Mouse (Mus musculus) heart, embryonic 12.5 days (tissue): ENCODE measurements around the gene Rad51b. TPM values are rescaled to one million over a fixed set of nuclear protein-coding genes. Genes with fewer than 3 reads are reported as not detected.

Experiments
- ATAC-seq: fragments of 200-750 bp; cut with Nextera tagmentation; 2 replicates; pipeline ENCODE4 v1.8.0; 2017; ENCODE audit warnings: moderate TSS enrichment, moderate library complexity; ENCODE audit not compliant: insufficient number of reproducible peaks, low FRiP score
- H3K27ac ChIP-seq: fragments of 300-500 bp; sonication (generic); 2 replicates; pipeline ENCODE4 v1.5.1; 2016; ENCODE audit warnings: mild to moderate bottlenecking, moderate library complexity; ENCODE audit not compliant: poor library complexity, severe bottlenecking
- H3K27me3 ChIP-seq: fragments of 300-500 bp; sonication (generic); replicated peaks from 2 replicates; pipeline ENCODE4 v1.6.1; 2016; ENCODE audit warnings: mild to moderate bottlenecking, moderate library complexity
- H3K36me3 ChIP-seq: fragments of 300-500 bp; sonication (generic); 2 replicates; pipeline ENCODE4 v1.6.1; 2016; ENCODE audit warnings: mild to moderate bottlenecking, moderate library complexity
- H3K4me1 ChIP-seq: fragments of 300-500 bp; sonication (generic); replicated peaks from 2 replicates; pipeline ENCODE4 v1.6.1; 2016; ENCODE audit warnings: mild to moderate bottlenecking
- H3K4me2 ChIP-seq: fragments of 300-500 bp; sonication (generic); 2 replicates; pipeline ENCODE4 v1.6.1; 2016; ENCODE audit warnings: mild to moderate bottlenecking, moderate library complexity
- H3K4me3 ChIP-seq: fragments of 300-500 bp; sonication (generic); 2 replicates; pipeline ENCODE4 v1.5.1; 2016; ENCODE audit warnings: mild to moderate bottlenecking
- H3K9ac ChIP-seq: fragments of 300-500 bp; sonication (generic); 2 replicates; pipeline ENCODE4 v1.6.1; 2016; ENCODE audit warnings: mild to moderate bottlenecking, moderate library complexity
- H3K9me3 ChIP-seq: fragments of 300-500 bp; sonication (generic); replicated peaks from 2 replicates; pipeline ENCODE4 v1.6.1; 2016; ENCODE audit warnings: mild to moderate bottlenecking, moderate library complexity
- WGBS: fragments of 180-500 bp; shearing (Covaris S2); methylation state at CpG from one replicate; pipeline ENCODE4 v1.1.7; 2016; 5-methylcytosine and 5-hydroxymethylcytosine counted together
- polyA plus RNA-seq: library from polyadenylated mRNA; unstranded; fragments of >200 nt; fragmentation: Nextera tagmentation; extraction: Ambion mirVana; gene quantifications from 2 replicates; pipeline ENCODE4 v1.2.1, GENCODE M21; 2016

Gene Rad51b
- polyA plus RNA-seq, 1 experiment from 2014 or later: 4.6 TPM

DNA sequence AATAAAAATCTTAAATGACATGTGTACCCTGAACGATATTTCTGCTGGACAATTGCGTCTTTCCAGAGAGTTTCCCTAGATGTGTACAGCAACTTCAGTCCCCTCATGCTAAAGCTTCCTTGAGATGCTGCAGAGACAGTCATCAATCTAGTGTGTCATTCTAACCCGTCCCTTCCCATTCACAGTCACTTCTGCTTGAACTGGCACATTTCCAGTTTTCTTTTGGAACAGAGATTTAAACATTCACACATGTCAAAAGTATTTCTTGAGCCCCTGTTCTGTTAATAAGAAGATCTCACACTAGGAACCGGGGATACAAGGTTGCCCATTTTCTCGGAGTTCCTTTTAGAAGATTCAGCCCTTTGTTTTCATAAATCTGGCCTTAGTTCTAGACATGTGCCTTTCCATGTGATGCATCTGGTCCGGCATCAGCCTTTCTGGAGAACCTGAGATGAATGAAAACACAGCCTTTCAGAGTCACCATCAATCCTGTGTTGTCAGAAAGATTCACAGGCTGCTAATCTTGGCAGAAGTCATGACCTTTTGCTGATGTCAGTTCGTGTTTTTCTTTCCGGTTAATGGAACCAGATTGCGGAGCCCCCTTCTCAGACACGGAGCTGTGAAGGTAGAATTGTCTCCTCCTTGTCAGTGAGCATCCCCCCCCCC, 448.9 kb downstream of the Rad51b start:
- H3K9me3 ChIP-seq: no peaks in the 10 kb centered on the region
- WGBS: 40% methylated on average over 10 of the region's 10 CpGs
- no peak for ATAC-seq
- H3K27ac ChIP-seq: no peak overlapping the region
- H3K9ac ChIP-seq: no peak overlapping the region
- no peaks in the 10 kb centered on the region for H3K36me3 ChIP-seq
- H3K27me3 ChIP-seq: no peaks in the 10 kb centered on the region
- no peak overlapping the region for H3K4me2 ChIP-seq
- H3K4me3 ChIP-seq: no peak overlapping the region
- H3K4me1 ChIP-seq: peaks cover 61% of the 10 kb centered on the region

DNA sequence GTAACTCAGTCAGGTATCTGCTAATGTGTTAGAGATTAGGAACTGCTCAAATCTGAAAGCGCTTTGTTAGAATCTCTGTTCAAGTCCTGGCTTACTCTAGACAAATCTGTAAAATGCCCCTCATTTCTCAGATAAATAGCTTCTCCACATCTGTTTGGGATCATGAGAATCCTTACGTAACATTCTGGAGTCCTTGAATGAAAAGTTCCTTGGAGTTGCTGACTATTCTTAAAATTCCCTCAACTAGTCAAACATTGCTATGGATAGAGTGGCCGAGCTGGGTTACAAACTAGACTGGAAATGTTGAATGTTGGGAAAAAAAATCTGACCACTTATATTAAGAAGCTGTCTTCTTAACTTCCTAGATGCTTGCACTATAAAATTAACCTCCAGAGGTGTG, 450.5 kb downstream of the Rad51b start:
- H3K27ac ChIP-seq: no peak overlapping the region
- H3K9ac ChIP-seq: no peak overlapping the region
- no peaks in the 10 kb centered on the region for H3K27me3 ChIP-seq
- no peaks in the 10 kb centered on the region for H3K9me3 ChIP-seq
- H3K4me2 ChIP-seq: no peak overlapping the region
- H3K36me3 ChIP-seq: no peaks in the 10 kb centered on the region
- H3K4me1 ChIP-seq: peaks cover 66% of the 10 kb centered on the region
- ATAC-seq: no peak
- H3K4me3 ChIP-seq: no peak overlapping the region
- whole genome bisulfite sequencing: 85% methylated on average over 3 of the region's 3 CpGs

DNA sequence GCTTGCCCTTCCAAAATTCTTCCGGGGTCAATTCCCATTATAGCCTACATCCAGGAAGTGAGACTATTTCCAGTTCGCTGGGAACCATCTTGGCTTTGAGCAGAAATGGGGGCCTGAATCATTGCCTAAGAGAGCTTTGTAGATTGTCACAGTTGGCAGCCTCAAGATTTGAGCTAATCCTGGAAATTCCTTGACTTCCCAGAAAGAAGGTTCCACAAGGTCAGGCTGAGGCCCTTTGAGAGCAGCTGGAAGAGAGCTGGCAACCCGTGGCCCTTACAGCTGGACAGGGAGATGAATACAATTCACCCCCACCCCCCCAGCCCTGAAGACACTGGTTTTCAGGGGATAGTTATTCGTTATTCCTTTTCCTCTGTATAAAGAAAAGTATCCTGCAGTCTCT, 451.8 kb downstream of the Rad51b start:
- H3K4me2 ChIP-seq: no peak overlapping the region
- H3K27ac ChIP-seq: no peak overlapping the region
- no peak for ATAC-seq
- H3K9ac ChIP-seq: no peak overlapping the region
- H3K4me3 ChIP-seq: no peak overlapping the region
- H3K4me1 ChIP-seq: peaks cover 70% of the 10 kb centered on the region
- no peaks in the 10 kb centered on the region for H3K36me3 ChIP-seq
- no peaks in the 10 kb centered on the region for H3K27me3 ChIP-seq
- 48% methylated on average over 4 of the region's 4 CpGs for WGBS
- H3K9me3 ChIP-seq: no peaks in the 10 kb centered on the region

DNA sequence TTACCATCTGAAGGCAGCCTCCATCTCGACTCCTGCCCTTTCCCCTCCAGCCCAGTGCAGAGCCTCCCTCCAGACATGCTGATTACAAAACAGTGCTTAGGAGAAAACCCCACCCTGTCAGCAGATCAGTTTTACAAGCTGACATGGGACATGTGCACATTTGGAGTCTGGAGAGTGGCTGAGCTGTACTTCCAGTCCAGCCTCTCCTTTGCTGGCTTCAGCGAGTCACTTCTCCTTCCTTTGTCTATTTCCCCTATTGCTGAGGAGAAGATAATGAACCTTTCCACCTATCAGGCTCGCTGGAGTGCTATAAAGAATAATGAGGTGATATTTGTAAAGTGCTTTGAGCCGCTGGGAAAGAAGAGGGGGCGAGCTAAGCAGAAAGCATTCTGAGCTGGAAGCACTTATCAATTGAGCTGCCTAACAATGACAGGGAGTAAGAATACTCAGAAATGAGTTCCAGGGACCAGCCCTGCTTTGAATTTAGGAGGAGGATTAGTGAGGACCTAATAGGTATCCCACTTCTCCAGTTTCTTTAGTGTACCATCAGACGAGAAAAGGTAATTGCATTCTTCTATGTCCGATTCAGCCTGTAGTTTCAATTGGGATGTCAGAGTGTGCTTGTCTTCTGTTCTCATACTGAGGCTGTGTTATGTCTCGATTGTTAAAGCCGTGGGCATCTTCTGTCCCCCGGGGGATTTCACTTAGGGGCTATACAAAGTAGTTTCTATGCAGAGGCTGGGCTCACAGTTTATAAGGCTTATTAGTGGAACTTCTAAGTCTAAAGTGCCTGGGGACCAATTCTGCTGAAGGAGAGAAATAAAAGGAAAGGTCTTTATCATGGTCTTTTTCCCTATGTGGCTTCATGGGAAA, 453.4 kb downstream of the Rad51b start:
- H3K9me3 ChIP-seq: no peaks in the 10 kb centered on the region
- H3K27ac ChIP-seq: peak overlapping the region; percentile 55
- no peaks in the 10 kb centered on the region for H3K36me3 ChIP-seq
- H3K9ac ChIP-seq: peak overlapping the region; percentile 49; the same call in 1 of the 2 replicates
- ATAC-seq: peak; percentile 74
- peak overlapping the region; percentile 40 for H3K4me2 ChIP-seq
- no peaks in the 10 kb centered on the region for H3K27me3 ChIP-seq
- no peak overlapping the region for H3K4me3 ChIP-seq
- peaks cover 59% of the 10 kb centered on the region for H3K4me1 ChIP-seq
- 24% methylated on average over 10 of the region's 10 CpGs for WGBS

DNA sequence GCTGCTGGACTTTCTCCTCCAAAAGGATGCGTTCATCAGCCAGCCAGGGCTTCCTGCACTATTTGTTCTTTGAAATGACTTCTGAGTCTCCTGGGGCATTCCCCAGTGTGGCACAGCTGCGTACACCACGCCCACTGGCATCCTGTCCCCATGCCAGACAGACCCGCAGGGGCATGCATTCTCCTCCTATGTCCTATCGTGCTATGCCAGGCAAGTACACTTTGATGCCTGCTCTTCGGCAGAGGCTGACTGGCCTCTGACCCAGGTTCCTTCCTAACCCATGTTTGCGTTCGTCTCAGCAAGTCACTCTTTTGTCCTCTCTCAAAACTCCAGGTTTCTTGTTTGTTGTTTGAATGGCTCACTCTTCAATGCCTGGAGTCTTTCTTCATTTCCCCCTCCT, 454.7 kb downstream of the Rad51b start:
- Histone ChIP-seq H3K4me2 (no peak overlapping the region), H3K4me3 (no peak overlapping the region), H3K27me3 (no peaks in the 10 kb centered on the region), H3K36me3 (no peaks in the 10 kb centered on the region), H3K27ac (peak overlapping the region; percentile 55), H3K9me3 (no peaks in the 10 kb centered on the region), H3K4me1 (peaks cover 61% of the 10 kb centered on the region), H3K9ac (0 out of 2 replicates have a peak overlapping the region, but pooled peaks have one; percentile 49)
- 53% methylated on average over 8 of the region's 8 CpGs for WGBS
- no peak for ATAC-seq

DNA sequence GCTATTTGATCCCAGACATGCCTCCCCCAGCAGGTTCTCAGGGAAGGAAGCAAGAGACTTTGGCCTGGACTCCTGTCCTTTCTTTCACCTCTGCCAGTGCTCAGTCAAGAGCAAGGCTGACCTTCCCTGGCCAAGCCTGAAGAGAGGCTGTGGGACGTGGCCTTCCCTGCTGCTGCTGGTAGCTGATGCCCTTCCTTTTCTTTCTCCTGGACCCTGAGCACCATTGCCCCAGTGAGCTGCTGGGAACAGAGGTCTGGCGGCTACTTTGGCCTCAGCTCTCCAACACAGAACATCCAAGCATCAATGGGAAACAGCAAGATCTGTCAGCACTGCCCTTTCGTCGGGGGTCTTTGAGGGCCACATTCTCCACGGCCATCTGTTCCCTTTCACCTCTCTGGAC, 455.1 kb downstream of the Rad51b start:
- Histone ChIP-seq H3K27me3 (no peaks in the 10 kb centered on the region), H3K4me1 (peaks cover 62% of the 10 kb centered on the region), H3K27ac (0 out of 2 replicates have a peak overlapping the region, but pooled peaks have one; percentile 55), H3K4me2 (no peak overlapping the region), H3K9ac (0 out of 2 replicates have a peak overlapping the region, but pooled peaks have one; percentile 38), H3K36me3 (no peaks in the 10 kb centered on the region), H3K9me3 (no peaks in the 10 kb centered on the region), H3K4me3 (no peak overlapping the region)
- no peak for ATAC-seq
- 14% methylated on average over 5 of the region's 5 CpGs for WGBS

DNA sequence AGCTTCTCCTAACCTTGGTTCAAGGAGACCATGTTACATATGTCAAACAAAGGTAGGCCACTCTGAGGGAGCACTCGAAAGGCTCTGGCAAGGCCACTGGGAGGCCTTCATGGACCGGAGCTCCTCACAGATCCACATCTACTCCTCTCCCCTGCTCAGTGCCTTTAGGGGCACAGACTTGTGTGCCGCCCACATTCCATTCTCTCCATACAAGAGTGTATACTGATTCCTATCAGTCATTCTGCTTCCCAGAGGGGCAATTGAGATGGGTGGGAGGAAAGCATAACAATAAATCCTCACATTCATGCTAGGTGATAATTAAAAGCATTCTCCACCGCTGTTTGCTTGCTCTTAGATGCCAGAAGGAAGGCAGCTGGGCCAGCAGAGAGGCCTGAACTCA, 458.5 kb downstream of the Rad51b start:
- H3K27me3 ChIP-seq: no peaks in the 10 kb centered on the region
- 55% methylated on average over 4 of the region's 4 CpGs for WGBS
- peaks cover 62% of the 10 kb centered on the region for H3K4me1 ChIP-seq
- H3K4me3 ChIP-seq: no peak overlapping the region
- no peaks in the 10 kb centered on the region for H3K36me3 ChIP-seq
- no peaks in the 10 kb centered on the region for H3K9me3 ChIP-seq
- H3K9ac ChIP-seq: no peak overlapping the region
- H3K27ac ChIP-seq: no peak overlapping the region
- no peak for ATAC-seq
- H3K4me2 ChIP-seq: no peak overlapping the region

DNA sequence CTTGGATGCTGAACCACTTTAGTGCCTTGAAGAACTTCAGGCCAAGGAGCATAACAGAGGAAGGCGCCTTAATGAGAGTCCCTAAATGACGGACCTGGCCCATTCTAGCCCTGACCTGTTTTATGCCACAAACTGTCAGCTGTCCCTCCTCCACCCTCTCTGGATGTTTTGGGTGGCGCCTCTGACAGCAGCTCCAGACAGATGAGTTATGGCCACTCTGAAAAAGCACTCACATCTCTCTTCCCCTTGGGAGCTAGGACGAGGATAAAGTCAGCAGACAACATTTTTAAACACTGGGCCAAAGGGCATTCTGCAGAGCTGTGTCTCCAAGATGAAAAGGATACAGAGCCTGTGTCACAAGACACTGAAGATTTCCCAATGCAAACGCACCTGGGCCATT, 459.3 kb downstream of the Rad51b start:
- Histone ChIP-seq H3K4me1 (peaks cover 57% of the 10 kb centered on the region), H3K27me3 (no peaks in the 10 kb centered on the region), H3K36me3 (no peaks in the 10 kb centered on the region), H3K9ac (no peak overlapping the region), H3K27ac (no peak overlapping the region), H3K4me3 (no peak overlapping the region), H3K9me3 (no peaks in the 10 kb centered on the region), H3K4me2 (no peak overlapping the region)
- WGBS: 58% methylated on average over 5 of the region's 5 CpGs
- ATAC-seq: no peak

DNA sequence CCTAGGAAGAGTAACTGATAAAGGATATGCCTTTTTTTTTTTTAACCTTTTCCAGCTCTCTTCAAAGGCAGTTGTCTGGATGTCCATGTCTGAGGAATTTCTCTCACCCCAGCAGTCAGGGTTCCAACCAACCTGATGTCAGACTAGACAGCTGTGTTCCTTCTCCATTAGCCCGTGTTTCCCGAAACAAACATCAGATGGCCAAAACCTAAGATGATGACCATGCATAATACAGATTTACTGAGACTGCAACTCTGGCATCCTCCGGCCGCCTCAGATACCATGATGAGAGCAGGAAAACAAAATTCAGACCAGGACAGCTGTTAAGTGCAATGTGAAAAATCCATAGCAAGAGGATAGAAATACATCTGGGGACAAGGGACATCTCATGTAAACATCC, 460.7 kb downstream of the Rad51b start:
- WGBS: 68% methylated on average over 4 of the region's 4 CpGs

DNA sequence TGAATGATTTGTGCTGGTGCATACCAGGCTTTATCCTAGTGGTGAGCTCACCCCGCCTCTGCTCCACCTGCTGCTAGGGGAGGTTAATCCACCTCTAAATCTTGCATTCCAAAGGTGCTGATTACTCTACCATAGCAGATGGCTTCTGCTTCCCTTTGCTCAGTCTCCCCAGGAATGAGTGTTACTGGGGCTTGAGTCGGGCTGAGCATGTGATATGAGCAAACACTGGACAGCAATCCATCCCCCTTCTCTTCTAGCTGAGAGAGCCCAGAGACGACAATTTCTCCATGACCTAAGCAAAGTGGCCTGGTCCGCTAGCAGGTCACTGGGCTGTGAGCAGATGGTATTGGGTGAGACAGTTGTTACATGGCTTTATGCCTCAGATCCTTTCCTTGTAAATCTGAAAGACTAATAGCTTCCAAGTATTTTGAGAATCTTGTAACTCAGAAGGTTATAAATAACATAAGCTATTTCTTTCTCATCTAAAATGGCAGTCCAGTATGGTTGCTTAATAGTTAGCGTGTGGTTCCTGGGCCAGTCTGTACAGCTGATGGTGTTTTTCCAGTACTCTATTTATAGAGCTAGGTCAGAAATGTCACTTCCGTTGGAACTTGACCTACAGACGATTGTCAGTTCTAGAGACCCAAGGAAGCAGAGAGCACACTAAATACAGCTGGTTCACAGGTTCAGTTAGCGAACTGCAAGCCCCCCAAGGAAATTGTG, 462.3 kb downstream of the Rad51b start:
- ATAC-seq: no peak
- Histone ChIP-seq H3K27ac (no peak overlapping the region), H3K4me3 (no peak overlapping the region), H3K9me3 (no peaks in the 10 kb centered on the region), H3K27me3 (no peaks in the 10 kb centered on the region), H3K4me1 (peaks cover 51% of the 10 kb centered on the region), H3K9ac (no peak overlapping the region), H3K36me3 (no peaks in the 10 kb centered on the region), H3K4me2 (no peak overlapping the region)
- 55% methylated on average over 8 of the region's 8 CpGs for WGBS

More for the DNA sequence above, 460.7 kb downstream of the Rad51b start:
- Histone ChIP-seq H3K9me3 (no peaks in the 10 kb centered on the region), H3K9ac (no peak overlapping the region), H3K4me1 (peaks cover 51% of the 10 kb centered on the region), H3K27ac (no peak overlapping the region; the same call in 1 of the 2 replicates), H3K27me3 (no peaks in the 10 kb centered on the region), H3K4me2 (no peak overlapping the region), H3K36me3 (no peaks in the 10 kb centered on the region), H3K4me3 (no peak overlapping the region)
- ATAC-seq: no peak

DNA sequence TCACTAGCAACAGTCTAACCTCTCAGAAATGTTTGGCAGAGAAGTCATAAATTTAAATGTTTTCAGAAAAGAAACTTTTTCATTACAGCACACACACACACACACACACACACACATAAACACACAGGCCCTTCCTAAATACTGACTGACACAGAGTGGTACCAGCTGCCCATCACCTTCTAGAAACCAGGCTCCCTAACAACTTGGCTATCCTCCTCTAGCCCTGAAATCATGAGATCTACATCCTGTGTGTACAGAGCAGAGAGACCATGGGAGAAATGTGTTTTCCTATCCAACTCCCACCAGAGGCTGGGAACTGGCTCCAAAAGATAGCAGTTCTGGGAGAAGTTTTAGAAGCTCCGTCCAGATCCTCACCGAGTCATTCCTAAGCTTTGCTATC, 464.1 kb downstream of the Rad51b start:
- 44% methylated on average over 2 of the region's 2 CpGs for WGBS
- no peak for ATAC-seq
- Histone ChIP-seq H3K9me3 (no peaks in the 10 kb centered on the region), H3K4me3 (no peak overlapping the region), H3K36me3 (no peaks in the 10 kb centered on the region), H3K27me3 (no peaks in the 10 kb centered on the region), H3K27ac (0 out of 2 replicates have a peak overlapping the region, but pooled peaks have one; percentile 39), H3K4me2 (no peak overlapping the region), H3K9ac (no peak overlapping the region), H3K4me1 (peaks cover 43% of the 10 kb centered on the region)
